Mouse (Mus musculus) cerebellum, adult 18-20 months (tissue): ENCODE data around the gene Gse1.
A peak's percentile ranks its signal among the peaks of the same experiment; 100 is the strongest.

Source experiments
- DNase-seq, 2 experiments: peaks; one replicate each; pipeline ENCODE4 v3.0.0; 2021

Gene Gse1

GRCm38 (mm10) chr8:120489142-120489754 lies 261.0 kb downstream of the Gse1 start:
- DNase-seq, result peak; percentile 46 to 78

- peak; percentile 55 to 60 for DNase-seq
Measured at GRCm38 (mm10) chr8:120489771-120490281, 261.6 kb downstream of the Gse1 start.

- peak in 1 of 2 experiments; percentile 24 for DNase-seq
Measured at GRCm38 (mm10) chr8:120490354-120491141, 262.3 kb downstream of the Gse1 start.

GRCm38 (mm10) chr8:120491166-120491793 lies 263.0 kb downstream of the Gse1 start:
- DNase-seq, result no peak

GRCm38 (mm10) chr8:120492193-120492880 lies 264.1 kb downstream of the Gse1 start:
- no peak for DNase-seq

GRCm38 (mm10) chr8:120492881-120493220 lies 264.6 kb downstream of the Gse1 start:
- DNase-seq, result no peak

GRCm38 (mm10) chr8:120493508-120494464 lies 265.5 kb downstream of the Gse1 start:
- DNase-seq, result no peak

GRCm38 (mm10) chr8:120494903-120495302 lies 266.6 kb downstream of the Gse1 start:
- peak; percentile 56 to 61 for DNase-seq

- no peak for DNase-seq
Measured at GRCm38 (mm10) chr8:120495461-120495860, 267.2 kb downstream of the Gse1 start.

GRCm38 (mm10) chr8:120496478-120496877 lies 268.2 kb downstream of the Gse1 start:
- DNase-seq, result no peak

- peak in 1 of 2 experiments; percentile 20 for DNase-seq
Measured at GRCm38 (mm10) chr8:120497503-120497946, 269.3 kb downstream of the Gse1 start.

- DNase-seq, result no peak
Measured at GRCm38 (mm10) chr8:120498349-120498831, 270.1 kb downstream of the Gse1 start.

GRCm38 (mm10) chr8:120498926-120499605 lies 270.8 kb downstream of the Gse1 start:
- peak; percentile 81 to 91 for DNase-seq

- peak; percentile 65 to 68 for DNase-seq
Measured at GRCm38 (mm10) chr8:120500701-120501261, 272.5 kb downstream of the Gse1 start.

- no peak for DNase-seq
Measured at GRCm38 (mm10) chr8:120501426-120501825, 273.2 kb downstream of the Gse1 start.

- DNase-seq, result no peak
Measured at GRCm38 (mm10) chr8:120502428-120502827, 274.2 kb downstream of the Gse1 start.

GRCm38 (mm10) chr8:120504251-120505081 lies 276.2 kb downstream of the Gse1 start:
- DNase-seq, result peak; percentile 81 to 87

- DNase-seq, result peak; percentile 82 to 85
Measured at GRCm38 (mm10) chr8:120505082-120505511, 276.8 kb downstream of the Gse1 start.

GRCm38 (mm10) chr8:120505619-120506310 lies 277.5 kb downstream of the Gse1 start:
- DNase-seq, result peak; percentile 60 to 62
